Mouse (Mus musculus): ENCODE measurements around the gene Slc38a7. TPM values are rescaled to one million over a fixed set of nuclear protein-coding genes. Genes with fewer than 3 reads are reported as not detected.
A peak's percentile ranks its signal among the peaks of the same experiment; 100 is the strongest.
"Not testable (repeated sequence)": the region's sequence is repeated elsewhere in the genome, so short reads cannot be mapped to it uniquely, and the experiment has no call there.

Gene Slc38a7
- 1 to 10 TPM; 4.1 to 9.2 (median 6.9) TPM for polyA plus RNA-seq (2017; shearing (Covaris generic))

DNA sequence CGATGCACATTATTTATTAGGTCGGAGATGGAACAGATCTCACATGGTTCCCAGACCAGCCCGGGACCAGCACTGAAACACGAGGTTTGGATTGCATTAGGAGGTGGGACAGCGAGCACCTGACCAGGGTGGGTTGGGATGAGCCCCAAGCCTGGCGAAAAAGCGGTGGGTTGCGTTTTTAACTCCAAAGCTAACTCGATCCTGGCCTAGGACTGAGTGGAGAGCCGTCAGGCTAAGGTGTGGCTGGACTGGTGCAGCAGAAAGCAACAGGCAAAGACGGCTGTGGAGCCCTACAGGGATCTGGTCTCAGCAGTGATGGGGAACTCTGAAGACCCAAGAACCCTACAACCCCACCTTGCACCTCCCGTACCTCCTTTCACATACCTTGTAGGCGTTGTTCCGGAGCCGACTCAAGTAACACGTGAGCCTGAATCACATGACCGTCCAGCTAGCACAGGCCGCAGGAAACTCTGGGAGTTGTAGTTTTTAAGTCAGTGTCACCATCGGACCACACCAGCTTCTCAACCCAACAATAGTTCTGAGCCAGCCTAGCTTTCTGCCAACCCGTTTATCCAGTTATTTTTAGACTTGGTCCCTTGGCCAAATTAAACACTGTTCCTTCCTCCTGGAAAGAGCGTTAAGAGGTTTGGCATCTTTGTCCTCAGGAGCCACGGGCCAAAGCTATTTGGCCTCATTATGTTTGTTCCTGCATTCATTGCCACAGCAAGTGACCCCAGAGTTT lies at the start of gene Slc38a7:
Gene Slc38a7 (minus strand): TSS at position 438 of the 742 bp plus-strand sequence.
- peak; percentile 100 for ATAC-seq

DNA sequence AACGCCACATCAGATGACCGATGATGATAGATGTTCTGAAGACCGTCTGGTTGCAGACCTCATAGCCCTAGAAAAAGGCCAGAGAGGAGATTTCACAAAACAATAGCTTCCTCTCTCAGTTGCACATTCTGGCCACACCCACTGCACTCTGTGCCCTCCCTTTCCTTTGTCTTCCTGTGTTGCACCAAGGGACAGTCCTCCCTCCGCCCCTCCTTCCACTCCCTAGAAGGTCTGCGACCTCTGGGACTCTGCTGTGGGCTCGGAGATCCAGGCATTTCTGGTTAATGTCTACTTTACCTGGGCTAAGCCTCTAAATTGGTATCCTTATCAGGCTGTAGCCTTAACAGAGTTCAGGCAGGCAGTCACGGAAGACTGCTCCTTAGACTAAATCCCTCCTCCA lies 48.5 kb upstream of the Slc38a7 start:
- no peak for ATAC-seq

DNA sequence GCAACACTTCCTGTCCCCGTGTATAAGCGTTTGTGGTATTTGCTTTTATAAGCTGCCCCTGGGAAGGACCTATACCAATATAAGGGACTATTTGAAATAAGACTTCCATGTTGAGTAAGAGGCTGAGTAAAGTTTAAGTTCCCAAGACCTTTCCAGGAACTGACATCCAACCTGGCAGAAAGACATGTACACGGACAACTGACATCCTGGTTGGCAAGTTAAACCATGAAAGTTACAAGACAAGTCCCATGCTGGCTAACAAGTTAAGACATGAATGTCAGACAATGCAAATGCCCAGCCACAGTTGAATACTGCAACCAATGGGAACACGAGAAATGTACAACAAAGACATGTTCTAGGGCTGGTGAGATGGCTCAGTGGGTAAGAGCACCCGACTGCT lies 40.4 kb upstream of the Slc38a7 start:
- no peak for ATAC-seq

DNA sequence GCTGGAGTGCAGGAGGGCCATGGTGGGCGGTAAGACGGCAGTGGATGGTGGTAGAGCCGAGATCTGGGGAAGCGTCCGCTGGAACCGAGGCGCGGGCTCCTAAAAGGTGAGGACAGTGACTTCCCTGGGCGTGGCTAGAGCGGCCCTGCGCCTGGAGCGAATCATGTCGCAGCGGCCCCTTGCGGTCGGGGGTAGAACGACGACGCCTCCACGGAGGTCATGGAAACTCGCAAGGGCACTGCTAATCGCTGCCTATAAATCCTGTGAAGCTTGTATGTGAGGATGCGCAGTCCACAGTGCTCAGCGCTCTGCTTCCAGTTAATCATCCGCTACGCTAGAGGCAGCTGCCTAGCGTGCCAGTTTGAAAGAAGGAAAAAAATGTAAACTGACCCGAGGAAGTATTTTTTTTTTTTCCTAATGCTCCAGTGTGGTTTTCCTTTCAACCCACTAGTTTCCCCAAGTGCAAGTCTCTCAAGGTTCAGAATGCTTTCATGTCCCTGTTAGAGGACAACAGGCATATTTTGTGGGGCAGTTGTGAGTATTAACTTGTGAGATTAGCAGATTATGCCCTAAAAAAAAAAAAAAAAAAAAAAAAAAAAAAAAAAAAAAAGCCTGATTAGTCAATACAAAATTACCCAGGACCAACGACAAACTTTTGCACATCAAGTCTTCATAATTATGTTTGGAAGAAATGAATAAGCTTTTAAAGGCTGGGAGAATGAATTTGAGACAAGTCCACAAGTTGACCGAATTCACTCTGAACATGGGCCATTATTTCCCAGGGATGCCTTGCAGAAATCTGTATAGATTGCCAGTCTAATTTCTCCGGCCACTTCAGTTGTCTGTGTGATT lies 35.2 kb upstream of the Slc38a7 start, which contains the start of gene Got2:
Gene Got2 (minus strand): TSS at position 263 of the 852 bp plus-strand sequence.
- peak; percentile 95 for ATAC-seq

DNA sequence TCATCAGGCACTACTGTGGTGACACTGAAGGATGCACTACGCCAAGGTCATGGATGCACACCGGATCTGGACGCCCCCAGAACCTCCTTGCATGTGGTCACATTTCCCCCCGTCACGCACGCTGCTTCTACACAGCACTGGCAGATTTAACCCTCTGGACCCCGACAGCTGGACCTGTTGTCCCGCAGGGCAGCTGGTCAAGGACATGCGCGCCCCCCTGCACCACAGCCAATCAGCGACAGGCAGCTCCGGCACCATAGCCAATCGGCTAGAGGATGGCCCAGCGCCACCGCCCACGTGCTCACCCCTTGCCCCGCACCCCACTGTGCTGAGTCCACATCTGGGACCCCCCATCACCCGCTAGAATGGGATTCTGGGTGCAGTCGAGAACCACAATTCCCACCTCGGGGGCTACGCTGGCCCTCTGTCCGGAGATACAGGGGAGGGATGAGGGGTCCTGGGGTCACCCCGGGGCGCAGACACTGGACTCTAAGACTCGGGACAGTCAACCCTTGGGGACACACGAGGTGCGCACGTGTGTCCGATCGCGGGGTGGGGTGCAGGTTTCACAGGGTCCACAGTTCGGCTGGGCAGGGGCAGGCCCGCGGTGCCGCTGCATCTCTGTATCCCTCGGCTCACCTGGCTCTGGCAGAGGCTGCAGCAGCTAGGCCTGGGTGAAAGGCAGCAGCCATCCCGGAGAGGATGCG lies 34.4 kb upstream of the Slc38a7 start:
- ATAC-seq = peak; percentile 47

DNA sequence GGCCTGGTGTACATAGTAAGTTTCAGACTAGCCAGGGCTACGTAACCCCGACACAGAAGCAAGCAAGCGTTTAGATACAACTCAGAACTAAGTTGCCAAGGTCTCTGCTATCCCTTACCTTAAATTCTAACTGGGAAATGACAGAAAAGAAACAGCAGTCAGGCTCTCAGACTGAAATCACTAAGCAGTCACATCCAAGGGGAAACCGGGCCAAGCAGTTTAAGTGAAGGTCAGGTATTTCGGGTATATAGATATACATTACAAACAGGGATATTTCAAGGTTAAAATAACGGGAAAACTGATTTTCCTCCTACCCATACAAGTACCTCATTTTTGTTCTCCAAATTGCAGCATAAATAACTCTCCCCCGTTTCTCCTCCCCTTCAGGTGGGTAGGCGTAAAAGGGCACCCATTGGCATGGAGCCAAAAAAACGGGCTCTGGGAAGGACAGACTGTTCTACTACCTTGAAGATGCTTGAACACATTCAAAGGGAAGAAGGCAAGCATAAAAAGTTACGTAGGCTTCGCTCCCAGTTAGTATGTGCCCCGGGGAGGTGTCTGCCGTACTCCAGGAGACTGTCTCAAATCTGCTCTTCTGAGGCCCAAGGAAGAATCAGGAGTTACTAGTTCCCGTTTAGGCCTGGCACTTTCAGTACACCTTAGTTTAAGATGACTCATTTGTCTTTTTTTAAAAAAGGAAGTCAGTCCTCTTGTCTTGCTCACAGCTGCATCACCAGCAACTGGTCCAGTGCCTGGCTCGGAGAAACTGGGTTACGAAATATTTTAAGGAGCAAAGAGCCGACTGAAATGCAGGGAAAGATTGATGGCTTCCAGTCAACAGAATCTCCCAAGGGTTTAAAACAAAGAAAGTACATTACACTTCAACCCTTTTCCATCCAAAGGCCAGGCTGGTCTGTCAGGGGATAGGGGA lies 33.6 kb upstream of the Slc38a7 start:
- no peak for ATAC-seq

DNA sequence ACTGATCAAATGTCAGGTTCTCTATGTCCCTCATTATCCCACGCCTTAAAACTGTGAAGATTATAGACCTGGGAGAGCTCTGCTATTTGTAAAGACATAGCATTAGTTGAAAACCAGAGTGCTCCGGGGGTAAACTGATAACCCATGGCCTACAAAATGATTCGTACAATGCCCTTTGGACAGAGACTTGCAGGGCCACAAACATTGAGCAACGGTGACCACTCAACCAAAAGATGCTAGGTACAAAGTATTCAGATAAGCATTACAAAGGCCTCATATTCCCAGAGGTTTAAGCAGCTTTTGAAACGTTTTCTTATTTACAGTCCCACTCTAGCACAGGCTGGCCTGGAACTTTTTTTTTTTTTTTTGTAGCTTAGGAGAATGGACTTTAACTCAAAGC lies 32.6 kb upstream of the Slc38a7 start:
- ATAC-seq = no peak

DNA sequence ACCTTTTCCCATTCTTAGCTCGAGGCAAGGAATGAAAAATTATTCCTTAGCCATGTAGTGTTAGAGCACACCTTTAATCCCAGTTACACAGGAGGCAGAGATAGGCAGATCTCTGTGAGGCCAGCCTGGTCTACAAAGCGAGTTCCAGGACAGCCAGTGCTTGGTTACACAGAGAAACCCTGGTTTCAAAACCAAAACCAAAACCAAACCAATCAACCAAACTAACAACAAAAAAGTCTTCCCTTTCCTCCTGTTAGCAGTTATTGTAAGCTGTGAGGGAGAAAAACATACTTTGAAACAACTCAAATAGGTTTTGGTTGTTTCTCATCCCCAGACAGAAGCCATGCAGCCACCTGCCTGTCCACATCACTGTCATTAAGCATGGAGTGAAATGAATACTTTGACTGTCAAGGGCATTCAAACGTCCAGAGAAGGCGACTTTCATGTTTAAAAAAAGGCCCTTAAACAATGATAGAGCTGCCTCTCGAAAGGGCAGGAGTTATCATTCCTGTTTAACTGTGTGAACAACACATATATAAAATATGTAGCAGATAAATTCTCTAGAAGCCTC lies 32.0 kb upstream of the Slc38a7 start:
- no peak for ATAC-seq

DNA sequence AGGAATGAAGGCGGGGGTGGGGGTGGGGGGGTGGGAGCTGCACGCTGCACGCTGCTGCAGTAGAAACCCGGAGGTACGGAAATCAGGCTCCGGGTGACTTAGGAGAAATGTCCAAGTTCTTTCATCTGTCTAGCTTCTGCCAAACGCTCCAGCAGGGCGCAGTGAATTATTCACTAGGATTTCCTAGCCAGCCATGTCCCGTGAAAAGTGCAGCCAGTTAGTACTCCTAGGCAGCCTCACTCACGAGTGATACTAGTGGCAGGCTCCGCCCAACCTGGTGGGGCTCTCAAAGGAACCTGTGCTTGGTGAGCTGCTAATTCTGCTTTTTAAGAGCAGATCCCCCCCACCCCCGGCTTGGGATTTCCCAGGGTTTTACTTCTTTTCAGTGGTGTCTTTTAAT lies 31.2 kb upstream of the Slc38a7 start:
- no peak for ATAC-seq

DNA sequence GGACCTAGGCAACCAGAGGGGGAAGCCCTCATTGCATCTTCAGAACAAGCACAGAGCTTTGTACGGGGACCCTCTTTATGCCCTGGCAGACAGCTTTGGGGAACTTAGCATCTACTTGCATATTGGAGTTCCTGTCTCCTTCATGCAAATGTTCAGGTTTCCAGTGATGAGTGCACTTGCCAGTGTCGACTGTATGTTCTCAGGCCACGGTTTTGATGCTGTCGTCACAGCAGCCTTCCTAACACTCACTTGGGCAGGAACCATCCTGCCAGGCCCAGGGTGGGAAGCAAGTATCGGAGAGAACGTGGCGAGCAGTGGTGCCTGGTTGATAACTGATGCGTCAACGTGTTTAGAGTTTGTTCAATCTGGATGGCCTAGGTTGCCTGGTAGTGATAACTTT lies 28.9 kb upstream of the Slc38a7 start:
- no peak for ATAC-seq

DNA sequence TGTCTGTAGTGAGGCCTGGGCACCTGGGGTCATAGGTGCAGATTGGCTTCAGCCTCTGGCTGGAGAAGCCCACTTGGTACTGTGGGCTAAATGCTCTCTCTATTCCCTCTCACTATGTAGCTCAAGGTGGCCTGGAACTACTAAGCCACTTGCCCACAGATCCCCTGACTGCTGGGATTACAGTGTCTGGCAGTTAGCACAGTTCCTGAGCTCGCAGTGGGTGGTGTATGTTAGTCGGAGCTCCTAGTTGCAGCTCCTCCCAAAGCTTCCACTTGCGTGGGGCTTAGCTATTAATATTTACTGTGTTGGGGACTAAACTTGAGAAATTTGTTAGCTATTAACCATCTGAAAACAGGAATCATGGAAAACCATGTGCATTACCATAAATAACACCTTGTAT lies 28.2 kb upstream of the Slc38a7 start:
- no peak for ATAC-seq

DNA sequence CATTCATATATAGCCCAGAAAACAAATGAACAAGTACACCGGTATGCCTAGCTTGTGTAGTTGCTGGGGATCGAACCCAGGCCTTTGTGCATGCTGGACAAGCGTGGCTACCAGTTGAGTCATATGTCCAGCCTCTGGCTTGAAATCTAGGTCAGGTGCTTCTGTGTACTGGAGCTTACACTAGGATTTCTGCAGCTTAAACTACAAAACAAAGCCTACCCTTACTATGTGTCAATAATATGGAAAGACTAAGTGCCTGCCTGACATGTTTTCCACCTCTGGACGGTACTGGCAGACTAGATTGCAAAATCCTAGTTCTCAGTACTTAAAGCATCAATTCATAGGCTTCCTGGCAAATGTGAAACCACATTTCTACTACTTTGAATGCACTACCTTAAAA lies 26.5 kb upstream of the Slc38a7 start:
- no peak for ATAC-seq

DNA sequence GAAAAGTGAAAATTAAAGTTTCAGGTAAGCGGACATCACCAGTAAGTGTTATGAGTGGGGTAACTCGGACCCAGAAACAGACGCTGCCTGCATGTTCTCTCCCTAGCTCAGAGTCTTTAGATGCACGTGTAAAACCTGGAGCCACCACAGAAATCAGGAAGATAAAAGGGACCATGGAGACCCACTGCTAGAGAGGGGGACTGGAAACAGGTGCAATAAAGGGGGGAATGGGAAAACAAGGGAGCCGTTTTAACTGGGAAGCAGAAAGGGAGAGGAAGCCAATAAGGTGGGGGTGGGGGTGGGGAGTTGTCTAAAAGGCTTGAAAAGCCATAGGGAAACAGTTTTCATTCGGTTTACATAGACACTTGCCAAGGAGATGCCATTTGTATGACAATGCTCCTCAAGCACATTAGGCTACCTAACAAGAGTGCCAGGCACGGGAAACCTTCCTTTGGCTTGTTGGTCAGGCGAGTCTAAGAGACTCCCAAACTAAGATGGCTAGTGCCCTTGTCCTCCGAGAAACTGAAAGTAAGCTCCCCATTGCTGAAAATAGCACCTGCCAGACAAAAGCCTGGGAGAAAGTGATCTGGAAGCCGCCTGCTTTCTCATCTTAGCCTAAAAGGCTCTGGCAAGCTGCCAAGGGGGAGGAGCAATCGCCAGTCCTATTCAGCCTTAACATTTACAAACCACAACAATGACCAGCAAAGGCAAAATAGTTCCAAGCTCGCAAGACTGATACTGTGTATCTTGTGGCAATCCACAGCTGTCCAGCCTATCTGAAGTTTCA lies 25.0 kb upstream of the Slc38a7 start:
- no peak for ATAC-seq

DNA sequence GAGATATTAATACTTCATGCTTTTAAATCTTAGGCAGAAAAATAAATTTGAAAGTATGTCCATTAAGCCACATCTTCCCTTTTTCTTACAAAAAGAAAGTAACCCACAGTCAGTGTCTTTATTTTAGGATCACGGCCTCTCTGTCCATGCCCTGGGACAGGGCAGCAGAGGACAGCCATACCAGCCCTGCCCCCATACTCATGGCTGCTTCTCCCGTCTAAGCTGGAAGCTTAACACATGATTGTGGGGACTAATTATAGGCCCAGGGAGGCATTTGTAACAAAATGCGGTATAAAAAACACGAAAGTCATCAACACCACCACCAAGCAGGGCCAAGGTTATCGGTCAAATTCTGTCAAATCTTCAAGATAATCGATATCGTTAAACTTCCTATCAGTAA lies 21.9 kb upstream of the Slc38a7 start:
- no peak for ATAC-seq

DNA sequence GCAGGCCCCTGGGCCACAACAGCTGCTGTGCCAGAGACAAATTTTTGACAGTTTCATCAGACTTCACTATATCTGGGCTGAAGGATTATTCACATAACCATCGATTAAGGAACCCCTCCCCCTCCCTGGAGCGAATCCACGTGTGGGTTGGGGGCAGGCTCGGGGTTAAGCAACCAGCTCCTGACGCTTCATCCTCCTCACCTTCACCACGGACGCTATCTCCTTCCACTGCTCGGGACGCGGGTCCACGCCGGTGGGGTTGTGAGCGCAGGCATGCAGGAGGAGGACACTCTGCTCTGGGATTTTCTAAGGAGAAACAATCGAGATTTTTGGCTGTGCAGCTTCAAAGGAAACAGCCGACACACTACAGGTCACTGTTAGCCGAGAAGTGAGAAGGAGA lies 18.4 kb upstream of the Slc38a7 start:
- ATAC-seq = no peak

DNA sequence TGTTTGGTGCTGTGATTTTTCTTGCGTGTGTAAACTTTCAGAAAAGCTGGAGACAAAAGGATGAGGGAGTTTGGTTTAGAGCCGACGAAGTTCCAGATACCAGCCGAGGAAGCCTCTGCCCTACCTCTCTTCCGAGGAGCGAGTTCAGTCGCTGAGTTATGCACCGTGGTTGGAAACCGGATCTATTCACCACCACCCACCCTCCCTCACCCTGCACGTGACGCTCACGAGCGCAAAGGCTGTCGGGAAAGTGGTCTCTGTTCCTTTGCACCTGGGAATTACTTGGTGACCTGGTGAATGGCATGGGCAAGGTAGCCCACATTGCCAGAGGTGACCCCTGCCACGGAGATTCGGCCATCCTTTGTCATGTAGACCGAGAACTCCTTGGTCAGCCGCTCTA lies 11.5 kb upstream of the Slc38a7 start:
- not testable (repeated sequence) for ATAC-seq

DNA sequence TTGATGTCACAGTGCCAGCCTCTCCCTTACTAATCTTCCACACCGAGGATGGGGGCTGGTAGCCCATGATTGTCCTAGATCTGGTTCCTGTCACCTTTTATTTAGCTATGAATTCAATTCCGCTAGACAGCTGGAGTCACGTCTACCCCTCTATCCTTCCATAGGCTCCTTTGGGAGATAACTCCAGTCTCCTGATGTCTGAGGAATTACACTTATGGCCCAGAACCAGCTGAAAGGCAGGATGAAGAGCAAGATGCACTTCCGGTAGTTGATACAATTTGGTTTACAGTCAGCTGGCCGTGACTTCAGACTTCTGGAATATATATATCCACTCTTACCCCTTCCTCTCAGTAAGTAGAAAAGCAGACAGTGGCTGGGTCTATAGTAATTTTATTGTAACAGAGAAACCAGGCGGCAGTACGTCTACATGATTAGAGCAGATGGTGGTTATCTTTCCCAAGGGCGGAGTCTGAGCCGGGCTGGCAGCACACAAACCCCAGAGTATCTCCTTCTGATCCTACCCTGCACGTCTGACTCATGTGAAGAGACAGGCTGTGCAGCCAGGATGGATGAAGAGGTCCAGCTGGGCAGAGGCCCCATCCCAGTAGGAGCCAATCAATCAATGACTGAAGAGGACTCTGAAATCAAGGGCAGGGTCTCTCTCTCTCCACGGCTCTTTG lies 10.6 kb upstream of the Slc38a7 start:
- not testable (repeated sequence) for ATAC-seq

DNA sequence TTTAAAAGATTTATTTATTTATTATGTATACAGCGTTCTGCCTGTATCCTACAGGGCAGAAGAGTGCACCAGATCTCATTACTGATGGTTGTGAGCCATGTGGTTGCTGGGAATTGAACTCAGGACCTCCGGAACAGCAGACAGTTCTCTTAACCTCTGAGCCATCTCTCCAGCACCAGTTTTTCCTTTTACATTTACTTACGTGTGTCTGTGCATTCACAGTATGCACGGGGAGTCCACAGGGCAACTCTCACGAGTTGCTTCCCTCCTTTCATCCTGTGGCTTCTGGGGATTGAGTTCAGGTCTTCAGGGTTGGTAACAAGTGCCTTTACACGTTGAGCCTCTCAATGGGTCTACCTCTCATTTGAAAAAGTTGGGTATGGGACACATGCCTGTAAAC lies 835 bp upstream of the Slc38a7 start:
- no peak for ATAC-seq

DNA sequence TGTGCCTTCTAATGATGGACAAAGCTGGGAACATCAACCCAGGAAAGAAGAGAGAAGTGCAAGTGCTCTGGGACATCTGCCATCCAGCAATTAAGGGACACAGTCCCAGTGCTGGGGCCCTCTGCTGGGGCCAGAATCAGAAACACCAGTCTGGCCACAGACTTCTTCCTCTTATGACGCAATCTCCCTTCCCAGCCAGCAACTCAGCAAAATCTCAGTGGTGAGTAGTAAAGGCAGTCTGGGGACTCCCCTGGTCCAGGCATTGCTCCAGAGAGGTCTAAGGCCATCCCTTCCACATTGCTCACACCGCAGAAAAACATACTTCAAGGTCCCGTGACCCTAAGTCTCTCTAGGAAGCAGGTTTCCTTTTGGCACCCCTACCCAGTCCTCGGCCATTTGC lies 1.0 kb downstream of the Slc38a7 start:
- ATAC-seq = no peak

DNA sequence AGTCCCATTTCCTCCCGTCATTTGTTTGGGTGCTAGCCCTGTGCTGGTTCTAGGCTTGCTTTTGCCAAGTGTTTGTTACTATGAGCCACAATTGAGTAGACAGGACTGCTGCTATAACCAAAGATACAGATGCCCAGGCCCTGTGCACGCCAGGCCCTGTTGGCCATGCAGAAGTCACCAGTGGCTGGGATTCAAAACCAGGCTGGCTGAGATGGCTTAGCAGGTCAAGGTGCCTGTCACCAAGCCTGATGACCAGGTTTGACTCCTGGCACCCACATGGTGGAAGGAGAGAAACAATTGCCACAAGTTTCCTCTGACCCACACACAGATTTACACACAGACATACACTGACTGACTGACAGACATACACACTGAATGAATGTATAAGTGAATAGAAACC lies 3.0 kb downstream of the Slc38a7 start:
- no peak for ATAC-seq

Data from inflammation-experienced regulatory T-cells, adult 6 months (primary cell).